Mouse (Mus musculus): ENCODE data around the gene Hist2h2be. TPM values are rescaled to one million over a fixed set of nuclear protein-coding genes. Genes with fewer than 3 reads are reported as not detected.
"Not testable (repeated sequence)": the region's sequence is repeated elsewhere in the genome, so short reads cannot be mapped to it uniquely, and the experiment has no call there.

Gene Hist2h2be
- polyA plus RNA-seq, 1 experiment from 2014 or later = 7.2 TPM

- Histone ChIP-seq H3K4me2 (replicated peaks) (peak overlapping the region; percentile 84), H3K9ac (peak overlapping the region; percentile 78), H3K4me3 (peak overlapping the region; percentile 59), H3K4me1 (peaks cover 14% of the 10 kb centered on the region), H3K27ac (peak overlapping the region; percentile 97)
- not testable (repeated sequence) for H3K27me3 ChIP-seq, H3K36me3 ChIP-seq, H3K9me3 ChIP-seq
- 0% methylated on average over 11 of the region's 44 CpGs for WGBS
- peak; percentile 22 for ATAC-seq (ENCODE audit: low FRiP score, low read depth)
These were observed 48.0 kb downstream of the Hist2h2be start for GRCm38 (mm10) chr3:96268776-96269378.

GRCm38 (mm10) chr3:96269511-96270474 is 48.9 kb downstream of the Hist2h2be start, which contains the start of gene Hist2h2bb:
Gene Hist2h2bb (plus strand): TSS chr3:96269752.
- H3K4me2 ChIP-seq (replicated peaks) = peak within 1 kb of the TSS; percentile 84
- H3K27me3 ChIP-seq = no peaks in the 10 kb centered on the region
- H3K36me3 ChIP-seq = no peaks in the 10 kb centered on the region
- H3K9ac ChIP-seq = peak within 1 kb of the TSS; percentile 84
- peak; percentile 98 for ATAC-seq (ENCODE audit: low FRiP score, low read depth)
- peak within 1 kb of the TSS; percentile 97 for H3K27ac ChIP-seq
- WGBS = under 1% methylated on average over 45 of the region's 45 CpGs
- H3K4me3 ChIP-seq = peak within 1 kb of the TSS; percentile 59
- H3K9me3 ChIP-seq = no peaks in the 10 kb centered on the region
- peaks cover 5% of the 10 kb centered on the region for H3K4me1 ChIP-seq

Small RNA genes lying within 50 kb of the gene (microRNA-seq; reads per million reads assigned to microRNA genes)
- not detected for gene Gm44492
- not detected for gene Gm47311
- not detected for gene Gm47313

Other genes with a start within 250 kb of the Hist2h2be start
- 58.3 and 60.0 TPM in 2 replicates for gene Plekho1, start 225.1 kb upstream of the Hist2h2be start, polyA plus RNA-seq (2015; fragmentation: Nextera tagmentation; extraction: Ambion mirVana)
- gene Vps45, start 162.7 kb upstream of the Hist2h2be start, polyA plus RNA-seq (2015; fragmentation: Nextera tagmentation; extraction: Ambion mirVana) = 39.4 and 39.5 TPM in 2 replicates
- gene Otud7b, start 116.6 kb upstream of the Hist2h2be start, polyA plus RNA-seq (2015; fragmentation: Nextera tagmentation; extraction: Ambion mirVana) = 28.8 and 30.3 TPM in 2 replicates
- gene Mtmr11, start 59.1 kb upstream of the Hist2h2be start, polyA plus RNA-seq (2015; fragmentation: Nextera tagmentation; extraction: Ambion mirVana) = 34.9 and 39.6 TPM in 2 replicates
- gene Sf3b4, start 48.8 kb upstream of the Hist2h2be start, polyA plus RNA-seq (2015; fragmentation: Nextera tagmentation; extraction: Ambion mirVana) = 179 and 186 TPM in 2 replicates
- gene Sv2a, start 40.0 kb upstream of the Hist2h2be start, polyA plus RNA-seq (2015; fragmentation: Nextera tagmentation; extraction: Ambion mirVana) = 4.6 and 7.8 TPM in 2 replicates
- gene Bola1, start 1.4 kb upstream of the Hist2h2be start, polyA plus RNA-seq (2015; fragmentation: Nextera tagmentation; extraction: Ambion mirVana) = 51.1 and 55.2 TPM in 2 replicates
- 1.3 TPM in 1 of 2 replicates, not detected in the other for gene Hist2h2ab, start 1.3 kb upstream of the Hist2h2be start, polyA plus RNA-seq (2015; fragmentation: Nextera tagmentation; extraction: Ambion mirVana)
- gene Hist2h2ac, start 239 bp upstream of the Hist2h2be start, polyA plus RNA-seq (2015; fragmentation: Nextera tagmentation; extraction: Ambion mirVana) = 11.1 and 12.0 TPM in 2 replicates
- gene Hist2h3c2, start 18.0 kb downstream of the Hist2h2be start, polyA plus RNA-seq (2015; fragmentation: Nextera tagmentation; extraction: Ambion mirVana) = 8.8 and 10.5 TPM in 2 replicates
- 46.2 and 48.0 TPM in 2 replicates for gene Hist2h2aa2, start 19.2 kb downstream of the Hist2h2be start, polyA plus RNA-seq (2015; fragmentation: Nextera tagmentation; extraction: Ambion mirVana)
- 19.0 and 30.4 TPM in 2 replicates for gene Hist2h2aa1, start 24.4 kb downstream of the Hist2h2be start, polyA plus RNA-seq (2015; fragmentation: Nextera tagmentation; extraction: Ambion mirVana)
- gene Hist2h3c1, start 25.6 kb downstream of the Hist2h2be start, polyA plus RNA-seq (2015; fragmentation: Nextera tagmentation; extraction: Ambion mirVana) = 0.73 TPM in 1 of 2 replicates, not detected in the other
- gene Hist2h4, start 42.2 kb downstream of the Hist2h2be start, polyA plus RNA-seq (2015; fragmentation: Nextera tagmentation; extraction: Ambion mirVana) = 15.5 and 16.9 TPM in 2 replicates
- 85.5 and 91.9 TPM in 2 replicates for gene Hist2h3b, start 47.5 kb downstream of the Hist2h2be start, polyA plus RNA-seq (2015; fragmentation: Nextera tagmentation; extraction: Ambion mirVana)
- gene Hist2h2bb, start 48.6 kb downstream of the Hist2h2be start, polyA plus RNA-seq (2015; fragmentation: Nextera tagmentation; extraction: Ambion mirVana) = 13.3 and 15.5 TPM in 2 replicates
- 1.7 TPM in 2 replicates for gene Fcgr1, start 72.8 kb downstream of the Hist2h2be start, polyA plus RNA-seq (2015; fragmentation: Nextera tagmentation; extraction: Ambion mirVana)
- gene BC107364, start 231.2 kb downstream of the Hist2h2be start, polyA plus RNA-seq (2015; fragmentation: Nextera tagmentation; extraction: Ambion mirVana) = not detected in 2 replicates